Mouse (Mus musculus): Measurements from ENCODE around the gene Nacad. TPM values are rescaled to one million over a fixed set of nuclear protein-coding genes. Genes with fewer than 3 reads are reported as not detected.

Gene Nacad
- total RNA-seq, 2 experiments from 2014 or later = 0.62 to 0.73 TPM

- intact Hi-C loops (cut with DNase I) = no loop called here
- no peak for DNase-seq
These were observed 802 bp downstream of the Nacad start for GRCm38 (mm10) chr11:6605021-6605481.

GRCm38 (mm10) chr11:6604604-6604936, 1.3 kb downstream of the Nacad start:
- no peak for DNase-seq
- intact Hi-C loops (cut with DNase I) = no loop called here

GRCm38 (mm10) chr11:6603887-6604603, 1.8 kb downstream of the Nacad start:
- intact Hi-C loops (cut with DNase I) = no loop called here
- DNase-seq = peak; percentile 42

- intact Hi-C loops (cut with DNase I) = no loop called here
- no peak for DNase-seq
These were observed 2.6 kb downstream of the Nacad start for GRCm38 (mm10) chr11:6603224-6603623.

GRCm38 (mm10) chr11:6602662-6603061, 3.2 kb downstream of the Nacad start:
- intact Hi-C loops (cut with DNase I) = no loop called here

GRCm38 (mm10) chr11:6601649-6602480, 4.0 kb downstream of the Nacad start:
- intact Hi-C loops (cut with DNase I) = no loop called here
- DNase-seq = no peak

More at GRCm38 (mm10) chr11:6602662-6603061, 3.2 kb downstream of the Nacad start:
- no peak for DNase-seq

GRCm38 (mm10) chr11:6600284-6600944, 5.4 kb downstream of the Nacad start:
- DNase-seq = no peak
- intact Hi-C loops (cut with DNase I) = no loop called here

GRCm38 (mm10) chr11:6599831-6600230, 6.0 kb downstream of the Nacad start:
- intact Hi-C loops (cut with DNase I) = no loop called here

GRCm38 (mm10) chr11:6599011-6599681, 6.7 kb downstream of the Nacad start:
- no peak for DNase-seq
- intact Hi-C loops (cut with DNase I) = no loop called here

More at GRCm38 (mm10) chr11:6599831-6600230, 6.0 kb downstream of the Nacad start:
- DNase-seq = no peak

- intact Hi-C loops (cut with DNase I) = no loop called here
- no peak for DNase-seq
These were observed 7.5 kb downstream of the Nacad start for GRCm38 (mm10) chr11:6598191-6598889.

GRCm38 (mm10) chr11:6597523-6597922, 8.3 kb downstream of the Nacad start:
- intact Hi-C loops (cut with DNase I) = no loop called here
- DNase-seq = no peak

GRCm38 (mm10) chr11:6596616-6597015, 9.2 kb downstream of the Nacad start:
- no peak for DNase-seq
- intact Hi-C loops (cut with DNase I) = no loop called here

- no peak for DNase-seq
- intact Hi-C loops (cut with DNase I) = no loop called here
These were observed 9.6 kb downstream of the Nacad start for GRCm38 (mm10) chr11:6596205-6596604.

GRCm38 (mm10) chr11:6595339-6595738, 10.5 kb downstream of the Nacad start:
- intact Hi-C loops (cut with DNase I) = no loop called here
- no peak for DNase-seq

GRCm38 (mm10) chr11:6594845-6595244, 11.0 kb downstream of the Nacad start:
- no peak for DNase-seq
- intact Hi-C loops (cut with DNase I) = no loop called here

- intact Hi-C loops (cut with DNase I) = no loop called here
- no peak for DNase-seq
These were observed 12.4 kb downstream of the Nacad start for GRCm38 (mm10) chr11:6593406-6593805.

- intact Hi-C loops (cut with DNase I) = no loop called here
- no peak for DNase-seq
These were observed 14.7 kb downstream of the Nacad start for GRCm38 (mm10) chr11:6590933-6591675.

- no peak for DNase-seq
- intact Hi-C loops (cut with DNase I) = loop anchor here (5.0 kb wide), 1 partner anchor 43 kb away; the partner anchor contains the start of gene Ccm2
These were observed 16.0 kb downstream of the Nacad start for GRCm38 (mm10) chr11:6589838-6590237.

GRCm38 (mm10) chr11:6588295-6588694, 17.6 kb downstream of the Nacad start:
- DNase-seq = no peak
- intact Hi-C loops (cut with DNase I) = loop anchor here (5.0 kb wide), 1 partner anchor 41 kb away; the partner anchor contains the start of gene Ccm2
